Mouse (Mus musculus) forelimb bud, embryonic 11.5 days (tissue): ENCODE results near the gene 2410131K14Rik.

Experiments
- DNase-seq: peaks from one replicate; pipeline ENCODE4 v3.0.0-alpha.2; 2012; ENCODE audit warnings: low read depth, low spot score

The 2410131K14Rik gene

GRCm38 (mm10) chr5:118261181-118261580 is 16.2 kb downstream of the 2410131K14Rik start:
- DNase-seq: no peak

GRCm38 (mm10) chr5:118262418-118262817 is 17.4 kb downstream of the 2410131K14Rik start:
- no peak for DNase-seq

GRCm38 (mm10) chr5:118264279-118264678 is 19.3 kb downstream of the 2410131K14Rik start:
- DNase-seq: no peak

GRCm38 (mm10) chr5:118265366-118265765 is 20.3 kb downstream of the 2410131K14Rik start:
- no peak for DNase-seq

GRCm38 (mm10) chr5:118266309-118266708 is 21.3 kb downstream of the 2410131K14Rik start:
- peak; percentile 32 for DNase-seq

- peak; percentile 79 for DNase-seq
These were observed 24.0 kb downstream of the 2410131K14Rik start for GRCm38 (mm10) chr5:118268987-118269386.

GRCm38 (mm10) chr5:118271449-118272110 is 26.6 kb downstream of the 2410131K14Rik start:
- DNase-seq: no peak

- no peak for DNase-seq
These were observed 28.4 kb downstream of the 2410131K14Rik start for GRCm38 (mm10) chr5:118273446-118273845.

- DNase-seq: no peak
These were observed 29.5 kb downstream of the 2410131K14Rik start for GRCm38 (mm10) chr5:118274546-118274945.

- DNase-seq: no peak
These were observed 31.3 kb downstream of the 2410131K14Rik start for GRCm38 (mm10) chr5:118276281-118276680.

GRCm38 (mm10) chr5:118276711-118277110 is 31.7 kb downstream of the 2410131K14Rik start:
- DNase-seq: peak; percentile 46

- no peak for DNase-seq
These were observed 32.9 kb downstream of the 2410131K14Rik start for GRCm38 (mm10) chr5:118277741-118278495.

GRCm38 (mm10) chr5:118291453-118291852 is 46.4 kb downstream of the 2410131K14Rik start:
- DNase-seq: no peak

- DNase-seq: no peak
These were observed 47.4 kb downstream of the 2410131K14Rik start for GRCm38 (mm10) chr5:118292476-118292875.

GRCm38 (mm10) chr5:118294086-118294864 is 49.2 kb downstream of the 2410131K14Rik start:
- DNase-seq: peak; percentile 81

GRCm38 (mm10) chr5:118294865-118295258 is 49.8 kb downstream of the 2410131K14Rik start:
- no peak for DNase-seq

- DNase-seq: no peak
These were observed 52.3 kb downstream of the 2410131K14Rik start for GRCm38 (mm10) chr5:118297338-118297746.

GRCm38 (mm10) chr5:118299720-118300400 is 54.8 kb downstream of the 2410131K14Rik start:
- DNase-seq: no peak

- DNase-seq: no peak
These were observed 57.6 kb downstream of the 2410131K14Rik start for GRCm38 (mm10) chr5:118302466-118303155.

GRCm38 (mm10) chr5:118304970-118305618 is 60.1 kb downstream of the 2410131K14Rik start:
- DNase-seq: no peak
